Mouse (Mus musculus): ENCODE results near the gene Ptpn14.

The Ptpn14 gene

GRCm38 (mm10) chr1:189867034-189867433 lies 139.0 kb downstream of the Ptpn14 start:
- no peak for ATAC-seq (ENCODE audit: low TSS enrichment)

- no peak for ATAC-seq (ENCODE audit: low TSS enrichment)
Measured at GRCm38 (mm10) chr1:189867497-189867896, 139.4 kb downstream of the Ptpn14 start.

GRCm38 (mm10) chr1:189868036-189868435 lies 140.0 kb downstream of the Ptpn14 start:
- ATAC-seq (ENCODE audit: low TSS enrichment): no peak

- no peak for ATAC-seq (ENCODE audit: low TSS enrichment)
Measured at GRCm38 (mm10) chr1:189869651-189870270, 141.7 kb downstream of the Ptpn14 start.

- no peak for ATAC-seq (ENCODE audit: low TSS enrichment)
Measured at GRCm38 (mm10) chr1:189870539-189870938, 142.5 kb downstream of the Ptpn14 start.

GRCm38 (mm10) chr1:189871625-189872024 lies 143.6 kb downstream of the Ptpn14 start:
- no peak for ATAC-seq (ENCODE audit: low TSS enrichment)

GRCm38 (mm10) chr1:189872050-189872449 lies 144.0 kb downstream of the Ptpn14 start:
- ATAC-seq (ENCODE audit: low TSS enrichment): no peak

- no peak for ATAC-seq (ENCODE audit: low TSS enrichment)
Measured at GRCm38 (mm10) chr1:189873591-189873990, 145.5 kb downstream of the Ptpn14 start.

- no peak for ATAC-seq (ENCODE audit: low TSS enrichment)
Measured at GRCm38 (mm10) chr1:189875439-189875861, 147.4 kb downstream of the Ptpn14 start.

GRCm38 (mm10) chr1:189876162-189876561 lies 148.1 kb downstream of the Ptpn14 start:
- no peak for ATAC-seq (ENCODE audit: low TSS enrichment)

- 0 out of 2 replicates have a peak, but pooled peaks have one; percentile 30 for ATAC-seq (ENCODE audit: low TSS enrichment)
Measured at GRCm38 (mm10) chr1:189879212-189879611, 151.1 kb downstream of the Ptpn14 start.

- ATAC-seq (ENCODE audit: low TSS enrichment): no peak
Measured at GRCm38 (mm10) chr1:189879965-189880364, 151.9 kb downstream of the Ptpn14 start.

- no peak for ATAC-seq (ENCODE audit: low TSS enrichment)
Measured at GRCm38 (mm10) chr1:189880745-189881144, 152.7 kb downstream of the Ptpn14 start.

- ATAC-seq (ENCODE audit: low TSS enrichment): no peak; the same call in 1 of the 2 replicates
Measured at GRCm38 (mm10) chr1:189882886-189883285, 154.8 kb downstream of the Ptpn14 start.

GRCm38 (mm10) chr1:189883531-189884170 lies 155.6 kb downstream of the Ptpn14 start:
- ATAC-seq (ENCODE audit: low TSS enrichment): 0 out of 2 replicates have a peak, but pooled peaks have one; percentile 38

GRCm38 (mm10) chr1:189884951-189885350 lies 156.9 kb downstream of the Ptpn14 start:
- no peak for ATAC-seq (ENCODE audit: low TSS enrichment)

- no peak for ATAC-seq (ENCODE audit: low TSS enrichment)
Measured at GRCm38 (mm10) chr1:189885975-189886374, 157.9 kb downstream of the Ptpn14 start.

- ATAC-seq (ENCODE audit: low TSS enrichment): peak; percentile 78
Measured at GRCm38 (mm10) chr1:189887518-189887917, 159.4 kb downstream of the Ptpn14 start.

GRCm38 (mm10) chr1:189888749-189889148 lies 160.7 kb downstream of the Ptpn14 start:
- ATAC-seq (ENCODE audit: low TSS enrichment): no peak

GRCm38 (mm10) chr1:189894191-189894590 lies 166.1 kb downstream of the Ptpn14 start:
- peak; percentile 71 for ATAC-seq (ENCODE audit: low TSS enrichment)

- ATAC-seq (ENCODE audit: low TSS enrichment): no peak
Measured at GRCm38 (mm10) chr1:189897861-189898260, 169.8 kb downstream of the Ptpn14 start.

GRCm38 (mm10) chr1:189898708-189899107 lies 170.6 kb downstream of the Ptpn14 start:
- ATAC-seq (ENCODE audit: low TSS enrichment): no peak

GRCm38 (mm10) chr1:189899526-189899925 lies 171.5 kb downstream of the Ptpn14 start:
- ATAC-seq (ENCODE audit: low TSS enrichment): no peak

Measured in frontal cortex, adult (tissue).